Mouse (Mus musculus) adrenal gland, postnatal 25 days (tissue): Measurements from ENCODE around the gene Luc7l3. TPM values are rescaled to one million over a fixed set of nuclear protein-coding genes. Genes with fewer than 3 reads are reported as not detected.

ENCODE experiments used
- DNase-seq: peaks from one replicate; pipeline ENCODE4 v3.0.0; 2021; ENCODE audit warnings: mixed read lengths
- total RNA-seq: library from RNA; stranded (reverse); gene quantifications from 2 replicates; pipeline ENCODE4 v1.2.3, GENCODE M21; 2021

The Luc7l3 gene
- total RNA-seq, 1 experiment from 2014 or later = 97.2 TPM

GRCm38 (mm10) chr11:94259814-94260213 is 62.0 kb downstream of the Luc7l3 start:
- DNase-seq = no peak

DNA sequence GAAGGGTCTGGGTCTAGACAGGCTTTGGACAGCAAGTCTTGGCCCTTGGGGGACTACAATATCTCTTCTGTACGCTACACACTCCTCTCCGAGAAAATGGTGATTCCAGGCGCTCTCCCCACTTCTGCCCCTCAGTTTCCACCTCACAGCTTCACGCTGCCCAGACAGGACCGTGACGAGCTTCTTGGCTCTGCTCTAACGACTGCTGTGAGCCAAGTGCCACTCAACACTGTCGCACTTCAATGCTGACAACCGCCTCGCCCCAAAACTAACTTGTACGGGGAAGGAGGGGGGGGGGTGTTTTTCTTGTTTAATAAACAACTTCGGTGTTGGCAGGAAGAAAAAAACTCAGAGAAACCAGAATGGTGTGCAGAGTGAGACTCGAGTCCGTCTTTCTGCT is 63.8 kb downstream of the Luc7l3 start:
- no peak for DNase-seq

DNA sequence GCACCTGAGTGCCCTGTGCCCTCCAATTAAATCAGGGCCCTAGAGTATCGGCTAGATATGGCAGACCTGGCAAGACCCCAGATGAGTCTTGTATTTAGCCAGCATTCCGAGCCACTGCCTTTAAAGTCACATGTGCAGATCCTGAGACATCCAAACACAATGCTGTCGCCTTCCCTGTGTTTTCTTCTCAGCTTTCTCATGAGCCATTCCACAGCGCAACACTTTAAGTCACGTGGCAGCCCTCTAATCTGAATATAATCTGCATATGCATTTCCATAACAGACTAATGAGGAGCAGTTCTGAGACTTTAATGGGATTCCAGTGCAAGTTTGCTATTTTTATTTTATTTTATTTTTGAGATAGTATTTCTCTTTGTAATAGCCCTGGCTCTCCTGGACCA is 66.1 kb downstream of the Luc7l3 start:
- DNase-seq = no peak

DNA sequence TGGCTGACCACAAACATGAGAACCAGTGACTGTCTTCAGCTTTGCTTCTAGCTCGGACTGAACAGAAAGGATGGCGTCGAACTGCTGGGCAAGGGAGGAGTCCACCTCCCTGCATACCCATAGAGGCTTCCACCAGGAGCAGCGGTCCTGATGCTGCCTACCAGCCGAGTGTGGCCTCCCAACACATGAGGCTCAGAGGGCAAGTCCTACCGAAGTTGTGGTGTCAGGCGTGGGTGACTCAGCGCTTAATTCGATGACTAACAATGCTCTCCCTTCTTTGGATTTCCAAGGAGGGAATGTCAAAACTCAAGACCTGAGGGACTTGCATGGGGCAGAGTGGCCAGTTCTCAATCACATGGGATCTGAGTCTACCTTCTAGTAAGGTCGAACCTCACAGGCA is 68.1 kb downstream of the Luc7l3 start:
- DNase-seq = no peak

- no peak for DNase-seq
Measured at GRCm38 (mm10) chr11:94253156-94253555, 68.6 kb downstream of the Luc7l3 start.

DNA sequence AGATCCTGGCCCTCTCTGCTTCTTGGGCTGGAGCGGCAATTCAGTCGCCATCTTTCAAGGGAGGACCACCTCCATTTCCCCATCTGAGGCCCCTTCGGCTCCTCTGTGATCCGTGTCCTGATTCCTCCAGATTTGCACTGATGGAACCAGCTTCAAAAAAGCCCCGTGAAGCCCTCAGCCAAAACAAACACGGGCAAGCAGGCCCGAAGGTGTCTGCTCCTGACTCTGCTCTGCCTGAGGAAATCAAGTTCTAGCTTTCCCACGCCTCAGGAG is 75.1 kb downstream of the Luc7l3 start:
- DNase-seq = no peak

DNA sequence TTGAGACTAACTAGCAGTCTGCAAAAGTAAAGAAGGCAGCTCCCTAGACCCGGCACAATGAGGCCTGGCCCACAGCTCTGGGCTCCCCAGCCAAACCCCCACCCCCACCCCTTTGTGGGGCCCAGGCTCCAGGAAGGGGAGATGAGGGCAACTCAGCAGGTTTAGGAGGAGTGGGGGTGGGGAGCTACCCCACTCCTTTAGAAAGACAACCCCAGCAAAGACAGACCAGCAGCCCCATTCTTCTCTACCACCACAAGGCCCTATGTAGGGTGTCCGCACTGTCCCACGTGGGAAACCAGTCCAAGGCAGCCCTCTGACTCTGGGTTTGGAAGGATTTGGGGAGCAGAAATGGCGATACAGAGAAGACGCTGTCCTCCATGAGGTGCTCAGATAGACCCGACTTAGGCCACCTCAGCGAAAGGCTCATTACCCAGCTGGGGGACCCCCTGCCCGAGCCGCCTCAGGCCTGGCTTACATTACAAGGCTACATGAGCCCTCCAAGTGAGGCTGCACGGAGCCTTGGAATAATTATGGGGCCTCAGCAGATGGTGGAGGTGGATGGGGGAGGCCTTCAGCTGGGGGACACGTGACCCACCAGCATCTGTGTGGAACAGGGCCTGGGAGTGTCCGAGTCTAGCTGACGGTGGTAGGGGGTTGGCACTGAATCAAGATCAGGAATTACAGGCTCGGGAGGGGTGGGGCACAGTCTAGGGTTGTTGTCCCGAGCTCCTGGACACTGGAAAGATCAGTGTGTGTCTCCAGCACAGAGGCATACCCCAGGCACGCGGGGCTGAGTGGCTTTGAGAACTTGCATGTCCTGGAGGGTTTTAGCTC is 75.6 kb downstream of the Luc7l3 start, which contains the start of gene Wfikkn2:
Wfikkn2 (minus strand) TSS at position 51 of the 834 bp plus-strand sequence.
- no peak for DNase-seq

DNA sequence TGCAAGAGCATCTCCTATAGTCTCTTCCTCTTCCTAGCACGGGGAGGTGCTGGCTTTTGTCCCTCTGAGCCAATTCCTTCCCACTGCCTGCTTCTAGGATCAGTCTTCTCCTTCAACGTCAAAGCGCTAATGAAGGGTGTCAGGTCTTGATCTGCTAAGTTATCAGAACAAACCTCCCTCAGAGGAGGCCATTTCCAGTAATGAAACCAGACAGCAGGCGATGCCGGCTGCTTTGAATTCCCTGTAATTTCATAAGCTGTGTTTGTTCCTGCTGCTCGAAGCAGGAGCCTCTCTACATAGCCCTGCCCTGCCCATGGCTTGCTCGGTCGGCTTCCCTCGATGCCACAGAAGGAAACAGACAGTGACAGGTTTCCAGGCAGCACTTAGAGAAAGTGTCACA is 77.4 kb downstream of the Luc7l3 start:
- DNase-seq = no peak

DNA sequence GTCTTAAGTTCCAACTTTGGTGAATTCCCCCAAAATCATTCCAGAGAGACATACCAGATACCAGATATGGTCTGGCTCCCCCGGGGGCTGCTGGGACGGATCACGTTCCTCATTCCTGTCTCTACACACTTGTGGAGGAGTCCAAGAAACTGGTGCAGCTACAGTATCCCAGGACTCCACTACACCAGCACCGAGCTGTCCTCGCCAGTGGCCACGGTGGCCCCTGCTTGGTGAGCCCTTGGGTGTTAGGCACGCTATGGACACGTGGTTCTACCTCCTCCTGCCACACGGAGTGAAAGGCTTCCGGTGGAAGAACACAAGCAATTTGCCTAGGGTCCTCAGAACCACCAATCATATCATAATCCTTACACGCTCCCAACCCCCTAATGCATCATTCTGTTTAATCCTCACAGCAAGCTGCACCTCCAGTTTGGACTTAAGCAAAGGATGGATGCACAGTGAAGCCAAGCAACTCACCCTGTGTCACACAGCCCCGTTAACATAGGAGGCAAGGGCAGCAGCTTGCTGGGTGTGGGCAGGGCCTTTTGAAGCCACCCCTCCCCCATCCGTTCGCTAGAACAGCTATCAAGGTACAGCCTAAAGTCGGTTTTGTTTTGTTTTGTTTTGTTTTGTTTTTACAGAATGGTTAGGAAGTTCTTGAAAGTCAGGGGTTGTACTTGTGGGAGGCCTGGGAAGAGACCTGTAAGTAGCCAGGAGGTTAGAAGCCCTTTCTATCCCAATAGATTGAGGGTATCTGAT is 78.2 kb downstream of the Luc7l3 start:
- DNase-seq = no peak

GRCm38 (mm10) chr11:94242760-94243421 is 78.9 kb downstream of the Luc7l3 start:
- no peak for DNase-seq

DNA sequence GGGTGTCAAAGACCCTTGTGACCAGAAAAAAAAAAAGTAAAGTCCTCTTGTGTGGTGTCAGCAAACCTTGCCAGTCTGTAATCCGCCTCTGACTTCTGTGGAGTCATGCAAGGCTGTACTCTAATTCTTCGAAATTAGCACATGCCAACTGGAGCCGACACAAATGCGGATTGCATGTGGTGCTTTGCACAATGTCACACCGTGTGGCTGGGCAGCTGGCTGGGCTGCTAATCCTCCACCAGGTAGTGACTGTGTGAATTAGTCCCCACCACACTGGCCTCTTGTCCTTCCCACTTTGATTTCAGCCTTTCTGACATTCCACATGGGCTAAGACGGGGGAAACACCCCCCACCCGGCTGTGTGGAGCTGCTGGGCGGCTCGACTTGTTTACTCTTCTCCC is 82.1 kb downstream of the Luc7l3 start:
- DNase-seq = no peak

DNA sequence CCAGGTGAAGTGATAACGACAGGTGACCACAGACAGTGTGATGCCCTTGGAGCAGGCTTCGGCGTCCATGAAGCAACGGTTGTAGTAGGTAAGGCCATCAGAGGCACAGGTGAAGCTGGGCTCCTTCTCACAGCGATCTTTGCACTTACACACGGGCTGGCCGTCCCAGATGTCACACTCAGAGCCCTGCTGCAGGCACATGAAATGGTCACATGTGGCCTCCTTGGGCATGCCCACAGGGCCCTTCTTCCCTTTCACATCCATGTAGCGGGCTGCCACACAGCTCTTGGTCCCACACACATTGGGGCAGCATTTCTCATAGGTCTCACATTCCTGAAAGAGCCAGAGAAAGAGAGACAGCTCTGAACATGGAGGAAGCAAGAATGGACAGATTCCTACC is 83.0 kb downstream of the Luc7l3 start:
- no peak for DNase-seq

Other genes starting within 250 kb of the Luc7l3 start
- 245 and 267 TPM in 2 replicates for gene Tob1, start 110.5 kb downstream of the Luc7l3 start, total RNA-seq
- gene Wfikkn2, start 76.0 kb downstream of the Luc7l3 start, total RNA-seq = 0.39 TPM in 1 of 2 replicates, not detected in the other
- not detected in 2 replicates for gene Gm21885, start 40.1 kb downstream of the Luc7l3 start, total RNA-seq
- 154 and 158 TPM in 2 replicates for gene Ankrd40, start 6.0 kb upstream of the Luc7l3 start, total RNA-seq
- gene Abcc3, start 71.0 kb upstream of the Luc7l3 start, total RNA-seq = 4.5 and 5.1 TPM in 2 replicates
- gene Cacna1g, start 152.2 kb upstream of the Luc7l3 start, total RNA-seq = 0.24 and 1.0 TPM in 2 replicates
- gene Spata20, start 164.2 kb upstream of the Luc7l3 start, total RNA-seq = not detected in 2 replicates
- gene Epn3, start 178.0 kb upstream of the Luc7l3 start, total RNA-seq = 14.6 and 18.7 TPM in 2 replicates
- gene Mycbpap, start 199.8 kb upstream of the Luc7l3 start, total RNA-seq = 5.9 and 8.5 TPM in 2 replicates
- gene Rsad1, start 227.3 kb upstream of the Luc7l3 start, total RNA-seq = 13.1 and 18.3 TPM in 2 replicates
- gene Chad, start 243.1 kb upstream of the Luc7l3 start, total RNA-seq = not detected in 2 replicates